Mouse (Mus musculus) embryonic facial prominence, embryonic 14.5 days (tissue): Measurements from ENCODE around the gene Eno2. TPM values are rescaled to one million over a fixed set of nuclear protein-coding genes. Genes with fewer than 3 reads are reported as not detected.

Experiments
- ATAC-seq: fragments of 200-750 bp; cut with Nextera tagmentation; 2 replicates; pipeline ENCODE4 v1.8.0; 2017; ENCODE audit warnings: low read depth, moderate number of reproducible peaks, moderate TSS enrichment
- DNase-seq: peaks from one replicate; pipeline ENCODE4 v3.0.0-alpha.2; 2015; ENCODE audit warnings: low spot score
- H3K27ac ChIP-seq: fragments of 300-500 bp; sonication (generic); replicated peaks from 2 replicates; pipeline ENCODE4 v1.5.1; 2014; ENCODE audit warnings: low read depth, mild to moderate bottlenecking, low read length, moderate library complexity
- H3K27me3 ChIP-seq: fragments of 300-500 bp; sonication (generic); replicated peaks from 2 replicates; pipeline ENCODE4 v1.6.1; 2014; ENCODE audit warnings: low read length; ENCODE audit not compliant: control insufficient read depth, insufficient read depth
- H3K36me3 ChIP-seq: fragments of 300-500 bp; sonication (generic); 2 replicates; pipeline ENCODE4 v1.6.1; 2014; ENCODE audit warnings: low read length, mixed read lengths; ENCODE audit not compliant: control insufficient read depth, insufficient read depth
- H3K4me1 ChIP-seq: fragments of 300-500 bp; sonication (generic); 2 replicates; pipeline ENCODE4 v1.6.1; 2014; ENCODE audit warnings: antibody characterized with exemption, low read length; ENCODE audit not compliant: control insufficient read depth, insufficient read depth
- H3K4me2 ChIP-seq: fragments of 300-500 bp; sonication (generic); 2 replicates; pipeline ENCODE4 v1.6.1; 2014; ENCODE audit warnings: low read depth, mild to moderate bottlenecking, low read length, moderate library complexity, mixed read lengths
- H3K4me3 ChIP-seq: fragments of 300-500 bp; sonication (generic); 2 replicates; pipeline ENCODE4 v1.5.1; 2014; ENCODE audit warnings: low read depth, mild to moderate bottlenecking, low read length
- H3K9ac ChIP-seq: fragments of 300-500 bp; sonication (generic); 2 replicates; pipeline ENCODE4 v1.6.1; 2014; ENCODE audit warnings: low read depth, mild to moderate bottlenecking, low read length, moderate library complexity, mixed read lengths
- H3K9me3 ChIP-seq: fragments of 300-500 bp; sonication (generic); 2 replicates; pipeline ENCODE4 v1.6.1; 2016; ENCODE audit warnings: low read length; ENCODE audit not compliant: control insufficient read depth
- whole genome bisulfite sequencing: fragments of 180-500 bp; shearing (Covaris S2); extraction: QIAGEN DNeasy Blood & Tissue Kit; methylation state at CpG from one replicate; pipeline ENCODE4 v1.1.7; 2014; 5-methylcytosine and 5-hydroxymethylcytosine counted together
- polyA plus RNA-seq: library from polyadenylated mRNA; unstranded; fragments of >200 nt; fragmentation: Nextera tagmentation; extraction: Ambion mirVana; gene quantifications from 2 replicates; pipeline ENCODE4 v1.2.1, GENCODE M21; 2014

Gene Eno2
- polyA plus RNA-seq, 1 experiment from 2014 or later = 11.2 TPM

DNA sequence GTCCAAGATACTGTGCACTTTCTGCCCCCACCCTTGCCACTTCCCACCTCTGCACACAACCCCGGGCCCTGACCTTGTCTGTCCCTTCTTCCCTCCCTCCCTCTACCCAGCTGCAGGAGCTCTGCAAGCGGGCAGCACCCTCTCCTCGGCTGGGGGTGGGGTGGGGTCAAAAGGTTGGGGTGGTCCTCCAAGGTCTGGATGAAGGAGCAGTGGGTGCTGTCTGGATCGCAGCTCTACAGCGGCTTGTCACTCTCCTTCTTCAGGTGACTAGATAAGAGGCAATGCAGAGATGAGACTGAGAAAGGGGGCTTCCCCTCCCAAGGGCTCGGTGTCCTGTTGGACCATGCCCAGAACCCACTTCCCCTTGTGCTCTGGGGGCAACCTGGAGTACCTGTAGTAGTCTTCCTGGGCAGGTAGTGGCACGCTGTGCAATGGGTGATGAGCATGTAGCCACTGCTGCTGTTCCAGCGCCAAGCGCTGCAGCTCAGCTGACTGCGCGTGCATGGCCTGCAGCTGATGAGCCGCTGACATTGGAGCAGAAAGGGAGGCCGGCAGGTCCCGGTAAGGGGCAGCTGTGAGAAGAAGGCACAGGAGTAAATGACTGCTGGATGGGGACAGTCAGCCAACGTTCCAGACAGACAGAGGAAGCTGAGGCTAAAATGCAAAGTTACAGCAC, 26.5 kb downstream of the Eno2 start:
- H3K36me3 ChIP-seq = peaks cover 47% of the 10 kb centered on the region
- no peak for DNase-seq
- no peak for ATAC-seq
- H3K4me2 ChIP-seq = no peak overlapping the region
- H3K9ac ChIP-seq = no peak overlapping the region
- H3K4me3 ChIP-seq = no peak overlapping the region
- H3K27ac ChIP-seq = no peak overlapping the region
- WGBS = 86% methylated on average over 15 of the region's 15 CpGs
- no peaks in the 10 kb centered on the region for H3K27me3 ChIP-seq
- H3K9me3 ChIP-seq = no peaks in the 10 kb centered on the region
- H3K4me1 ChIP-seq = peaks cover 26% of the 10 kb centered on the region

DNA sequence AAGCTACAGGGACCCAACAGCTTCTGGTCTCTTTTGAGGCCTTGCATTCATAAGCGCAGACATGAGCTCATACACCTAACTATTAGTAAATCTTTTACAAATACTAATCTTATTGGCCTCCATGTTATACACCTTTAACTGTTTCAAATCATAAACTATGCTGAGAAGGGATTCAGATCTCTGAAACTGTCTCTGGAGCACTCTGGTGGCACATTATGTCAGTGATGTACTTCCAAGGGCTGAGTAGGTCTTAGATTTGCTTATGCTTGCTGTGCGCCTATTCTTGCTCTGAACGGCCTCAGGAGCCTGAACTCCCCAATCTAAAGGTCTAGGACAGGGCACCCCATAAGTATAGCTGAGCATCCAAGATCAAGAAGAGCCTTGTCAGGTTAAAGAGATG, 27.6 kb downstream of the Eno2 start:
- H3K9ac ChIP-seq = peak overlapping the region; percentile 86
- H3K4me2 ChIP-seq = peak overlapping the region; percentile 87
- H3K27me3 ChIP-seq = no peaks in the 10 kb centered on the region
- H3K36me3 ChIP-seq = peaks cover 36% of the 10 kb centered on the region
- no peak for DNase-seq
- peak overlapping the region; percentile 97 for H3K27ac ChIP-seq
- H3K4me1 ChIP-seq = peaks cover 26% of the 10 kb centered on the region
- no peaks in the 10 kb centered on the region for H3K9me3 ChIP-seq
- no peak for ATAC-seq
- H3K4me3 ChIP-seq = peak overlapping the region; percentile 54
- 77% methylated on average over 3 of the region's 3 CpGs for WGBS

DNA sequence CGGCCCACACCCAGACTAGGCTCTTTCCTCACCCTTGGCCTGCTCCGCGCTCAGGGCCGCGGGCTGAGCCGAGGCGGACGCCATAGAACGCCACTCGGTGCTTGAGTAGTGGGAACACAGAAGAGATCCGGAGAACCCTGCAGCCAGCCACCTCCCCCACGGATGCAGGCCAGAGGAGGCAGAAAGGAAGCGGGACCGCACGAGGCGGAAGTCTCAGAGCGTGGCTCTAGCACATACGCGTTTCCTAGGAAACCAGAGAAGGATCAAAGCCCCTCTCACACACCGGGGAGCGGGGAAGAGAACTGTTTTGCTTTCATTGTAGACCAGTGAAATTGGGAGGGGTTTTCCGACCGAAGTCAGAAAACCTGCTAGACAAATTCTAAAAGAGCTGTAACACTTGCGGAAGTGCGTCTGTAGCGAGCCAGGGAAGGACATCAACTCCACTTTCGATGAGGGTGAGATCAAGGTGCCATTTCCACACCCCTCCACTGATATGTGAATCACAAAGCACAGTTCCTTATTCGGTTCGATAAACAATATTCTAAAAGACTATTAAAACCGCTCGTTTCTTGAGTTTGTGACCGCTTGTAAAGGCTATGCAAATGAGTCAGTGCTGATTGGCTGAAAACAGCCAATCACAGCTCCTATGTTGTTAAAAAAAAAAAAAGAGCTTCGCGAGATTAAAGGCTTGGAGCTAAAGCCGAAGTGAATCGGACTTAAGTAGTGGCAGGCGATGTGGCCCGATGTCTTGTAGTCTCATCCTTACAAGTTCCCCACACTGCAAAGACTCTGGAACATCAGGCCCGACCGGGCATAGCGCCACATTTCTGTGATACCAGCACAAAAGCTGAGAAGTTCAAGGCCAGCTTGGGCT, 28.3 kb downstream of the Eno2 start, which contains the start of gene Grcc10:
Grcc10 (minus strand) TSS at position 487 of the 874 bp plus-strand sequence.
- DNase-seq (peak; percentile 98), ATAC-seq (peak; percentile 84)
- Histone ChIP-seq H3K27me3 (no peaks in the 10 kb centered on the region), H3K9ac (peak within 1 kb of the TSS; percentile 86), H3K36me3 (peaks cover 31% of the 10 kb centered on the region), H3K9me3 (no peaks in the 10 kb centered on the region), H3K4me2 (peak within 1 kb of the TSS; percentile 87), H3K27ac (peak within 1 kb of the TSS; percentile 97), H3K4me3 (peak within 1 kb of the TSS; percentile 54), H3K4me1 (peaks cover 20% of the 10 kb centered on the region)
- under 1% methylated on average over 41 of the region's 41 CpGs for WGBS

DNA sequence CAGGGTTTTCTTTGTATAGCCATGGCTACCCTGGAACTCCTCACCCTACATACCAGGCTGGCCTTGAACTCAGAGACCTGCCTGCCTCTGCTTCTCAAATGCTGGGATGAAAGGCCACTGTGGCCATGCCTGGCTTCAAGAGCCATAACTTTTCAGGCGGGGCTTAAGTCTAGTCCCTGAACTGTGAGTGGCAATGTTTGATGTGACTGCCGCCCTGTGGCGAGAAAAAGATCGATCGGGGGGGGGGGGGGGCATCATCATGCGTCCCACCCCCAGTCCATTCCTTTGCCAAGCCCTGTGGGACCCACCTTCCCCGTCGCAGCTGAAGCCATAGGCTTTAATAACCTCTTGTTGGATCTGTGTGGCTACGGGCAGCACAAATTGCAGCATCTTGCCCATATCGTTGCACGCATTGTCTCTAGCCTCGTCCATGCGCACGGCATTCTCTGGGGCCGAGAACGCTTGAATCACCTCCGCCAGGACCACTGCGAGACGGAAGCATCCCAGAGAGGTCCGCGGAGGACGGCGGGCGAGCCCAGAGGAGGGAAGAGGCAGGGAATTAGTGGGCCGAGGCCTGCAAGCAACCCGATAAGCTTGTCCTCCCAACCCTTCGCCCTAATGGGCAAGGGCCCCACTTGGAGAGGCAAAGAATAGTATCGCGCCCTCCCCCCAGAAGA, 29.1 kb downstream of the Eno2 start:
- H3K36me3 ChIP-seq = peaks cover 31% of the 10 kb centered on the region
- peak overlapping the region; percentile 97 for H3K27ac ChIP-seq
- 1% methylated on average over 28 of the region's 29 CpGs for WGBS
- peak overlapping the region; percentile 87 for H3K4me2 ChIP-seq
- peak overlapping the region; percentile 86 for H3K9ac ChIP-seq
- DNase-seq (peak; percentile 88), ATAC-seq (peak; percentile 14)
- peaks cover 18% of the 10 kb centered on the region for H3K4me1 ChIP-seq
- no peaks in the 10 kb centered on the region for H3K27me3 ChIP-seq
- no peaks in the 10 kb centered on the region for H3K9me3 ChIP-seq
- H3K4me3 ChIP-seq = peak overlapping the region; percentile 54

DNA sequence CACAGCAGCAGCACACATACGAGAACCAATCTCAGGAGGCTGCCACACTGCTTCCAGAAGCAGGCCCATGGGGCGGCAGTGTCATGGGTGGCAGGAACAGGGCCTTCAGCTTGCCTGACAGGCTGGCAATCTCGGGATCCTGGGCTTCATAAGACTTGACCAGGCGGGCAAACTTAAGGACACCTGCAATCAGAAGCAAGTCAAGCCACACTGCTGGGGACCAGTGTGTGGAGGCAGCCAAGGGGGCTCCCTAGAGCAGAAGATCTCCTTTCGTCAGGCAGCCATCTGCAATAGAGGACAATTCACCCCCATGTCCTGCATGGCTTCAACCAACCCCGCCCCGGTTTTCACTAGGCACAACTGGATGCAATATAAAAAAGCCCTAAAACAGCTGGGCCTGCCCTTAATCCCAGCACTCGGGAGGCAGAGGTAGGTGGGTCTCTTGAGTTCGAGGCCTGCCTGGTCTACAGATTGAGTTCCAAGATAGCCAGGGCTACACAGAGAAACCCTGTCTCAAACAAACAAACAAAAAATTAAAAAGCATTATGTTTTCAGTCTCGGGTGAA, 30.2 kb downstream of the Eno2 start:
- no peaks in the 10 kb centered on the region for H3K27me3 ChIP-seq

DNA sequence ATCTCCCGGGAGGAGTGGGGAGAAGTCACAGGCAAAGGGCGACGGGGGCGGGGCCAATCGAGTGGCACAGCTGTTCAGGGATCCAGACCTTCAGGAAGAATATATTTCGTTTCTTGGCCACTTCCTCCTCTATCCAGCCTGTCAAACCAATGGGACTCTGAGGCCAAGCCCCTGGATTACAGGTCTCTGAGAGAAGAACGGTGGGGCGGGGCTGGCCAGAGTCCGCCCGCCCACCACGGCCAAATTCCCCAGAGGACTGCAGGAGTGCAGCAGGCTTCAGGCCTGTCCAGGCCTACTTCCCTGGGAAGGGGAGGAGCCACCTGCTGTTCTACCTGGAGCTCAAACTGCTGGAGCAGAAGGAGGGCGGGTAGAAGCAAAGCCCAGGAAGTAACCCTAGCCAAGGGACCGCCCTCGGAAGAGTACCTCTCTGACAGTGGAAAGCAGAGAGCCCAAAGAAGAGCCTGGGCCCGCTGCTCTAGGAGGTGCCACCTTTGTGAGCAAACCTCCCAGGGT, 30.9 kb downstream of the Eno2 start, which contains the start of gene Ptpn6:
Ptpn6 (minus strand) TSS at position 204 of the 513 bp plus-strand sequence.
- Histone ChIP-seq H3K27ac (peak within 1 kb of the TSS; percentile 97), H3K9me3 (no peaks in the 10 kb centered on the region), H3K36me3 (peaks cover 14% of the 10 kb centered on the region), H3K9ac (peak within 1 kb of the TSS; percentile 2; the same call in 1 of the 2 replicates), H3K27me3 (no peaks in the 10 kb centered on the region), H3K4me1 (peaks cover 16% of the 10 kb centered on the region), H3K4me2 (peak within 1 kb of the TSS; percentile 2; the same call in 1 of the 2 replicates), H3K4me3 (no peak within 1 kb of the TSS)
- peak; percentile 56 for ATAC-seq
- DNase-seq = peak; percentile 87
- WGBS = 26% methylated on average over 13 of the region's 15 CpGs

More for the DNA sequence above, 30.2 kb downstream of the Eno2 start:
- H3K4me1 ChIP-seq = peaks cover 16% of the 10 kb centered on the region
- no peak for DNase-seq
- no peak for ATAC-seq
- H3K27ac ChIP-seq = peak overlapping the region; percentile 97; the same call in 1 of the 2 replicates
- no peaks in the 10 kb centered on the region for H3K9me3 ChIP-seq
- H3K4me2 ChIP-seq = peak overlapping the region; percentile 87; the same call in 1 of the 2 replicates
- no peak overlapping the region for H3K9ac ChIP-seq
- H3K4me3 ChIP-seq = no peak overlapping the region
- H3K36me3 ChIP-seq = peaks cover 22% of the 10 kb centered on the region
- WGBS = 83% methylated on average over 10 of the region's 10 CpGs

DNA sequence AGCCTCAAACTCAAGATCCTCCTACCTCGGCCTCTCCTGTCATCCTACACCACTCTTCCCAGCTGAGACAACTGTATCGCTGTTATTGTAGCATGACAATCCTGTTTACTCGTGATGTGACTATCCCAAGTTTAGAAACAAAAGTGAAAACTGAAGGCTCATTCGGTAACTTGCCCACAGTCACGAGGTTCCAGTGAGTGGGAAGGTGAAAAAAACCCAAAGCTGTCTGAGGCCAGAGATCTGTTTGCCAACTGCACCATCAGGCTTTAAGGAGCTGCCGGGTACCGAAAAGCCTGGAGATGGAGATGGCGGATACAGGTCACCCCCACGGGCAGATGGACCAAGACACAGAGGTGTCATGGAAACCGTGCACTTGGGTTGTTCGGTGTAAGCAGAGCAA, 32.4 kb downstream of the Eno2 start:
- Histone ChIP-seq H3K9ac (no peak overlapping the region), H3K4me1 (peaks cover 16% of the 10 kb centered on the region)
- 90% methylated on average over 11 of the region's 11 CpGs for WGBS

DNA sequence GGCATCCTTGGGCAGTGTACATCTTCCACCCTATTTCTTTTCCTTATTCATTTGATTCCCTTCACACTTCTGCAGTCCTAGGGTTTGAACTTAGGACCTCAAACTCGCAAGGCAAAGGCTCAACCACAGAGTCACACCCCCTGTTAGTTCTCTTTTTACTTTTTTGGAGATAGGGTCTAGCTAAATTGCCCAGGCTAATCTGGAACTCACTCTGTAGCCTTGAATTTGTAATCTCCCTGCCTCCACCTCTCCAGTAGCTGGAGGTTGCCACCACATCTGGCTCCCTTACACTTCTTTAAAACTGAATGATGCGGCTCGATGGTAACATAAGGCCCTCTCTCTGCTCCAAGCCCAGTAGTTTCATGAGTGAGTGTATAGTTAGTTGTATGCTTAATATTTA, 35.1 kb downstream of the Eno2 start:
- 84% methylated on average over 3 of the region's 3 CpGs for WGBS
- H3K4me3 ChIP-seq = no peak overlapping the region
- H3K9me3 ChIP-seq = no peaks in the 10 kb centered on the region
- no peak overlapping the region for H3K27ac ChIP-seq
- H3K4me1 ChIP-seq = peaks cover 8% of the 10 kb centered on the region
- no peak overlapping the region for H3K4me2 ChIP-seq
- H3K27me3 ChIP-seq = no peaks in the 10 kb centered on the region
- no peak overlapping the region for H3K9ac ChIP-seq
- no peaks in the 10 kb centered on the region for H3K36me3 ChIP-seq
- DNase-seq (no peak), ATAC-seq (no peak)

More for the DNA sequence above, 32.4 kb downstream of the Eno2 start:
- DNase-seq (no peak), ATAC-seq (no peak)
- Histone ChIP-seq H3K4me3 (no peak overlapping the region), H3K27ac (no peak overlapping the region), H3K36me3 (no peaks in the 10 kb centered on the region), H3K27me3 (no peaks in the 10 kb centered on the region), H3K4me2 (no peak overlapping the region), H3K9me3 (no peaks in the 10 kb centered on the region)
